Mouse (Mus musculus): ENCODE data around the gene Zscan22. TPM values are rescaled to one million over a fixed set of nuclear protein-coding genes. Genes with fewer than 3 reads are reported as not detected.
"Not testable (repeated sequence)": the region's sequence is repeated elsewhere in the genome, so short reads cannot be mapped to it uniquely, and the experiment has no call there.

Zscan22 gene
- polyA plus RNA-seq, 1 experiment, result 6.5 TPM

DNA sequence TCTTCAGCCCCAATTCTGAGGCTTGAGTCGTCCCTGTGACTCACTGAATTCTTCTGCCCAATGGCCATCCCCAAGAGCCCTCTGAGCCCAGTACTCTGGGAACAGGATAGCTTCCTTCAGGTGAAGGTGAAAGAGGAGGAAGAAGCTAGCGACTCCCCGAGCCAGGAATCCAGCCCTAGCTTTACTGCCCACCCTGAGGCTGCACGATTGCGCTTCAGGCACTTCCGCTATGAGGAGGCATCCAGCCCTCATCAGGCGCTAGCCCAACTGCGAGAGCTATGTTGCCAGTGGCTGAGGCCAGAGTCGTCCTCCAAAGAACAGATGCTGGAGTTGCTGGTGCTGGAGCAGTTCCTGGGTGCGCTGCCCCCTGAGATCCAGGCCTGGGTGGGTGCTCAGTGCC, 6.0 kb downstream of the Zscan22 start:
- Histone ChIP-seq H3K27ac (ENCODE audit: insufficient read depth, low read depth, low read length) (no peak overlapping the region), H3K4me1 (ENCODE audit: control insufficient read depth, insufficient read depth, low read length) (peaks cover 1% of the 10 kb centered on the region), H3K4me3 (ENCODE audit: insufficient read depth, low read length) (no peak overlapping the region)
- TF ChIP-seq CTCF (IDR thresholded peaks at IDR 0.05; ENCODE audit: low read depth, low read length) (no peak), POLR2A (IDR thresholded peaks at IDR 0.05; ENCODE audit: borderline replicate concordance, low read depth, low read length) (no peak)

DNA sequence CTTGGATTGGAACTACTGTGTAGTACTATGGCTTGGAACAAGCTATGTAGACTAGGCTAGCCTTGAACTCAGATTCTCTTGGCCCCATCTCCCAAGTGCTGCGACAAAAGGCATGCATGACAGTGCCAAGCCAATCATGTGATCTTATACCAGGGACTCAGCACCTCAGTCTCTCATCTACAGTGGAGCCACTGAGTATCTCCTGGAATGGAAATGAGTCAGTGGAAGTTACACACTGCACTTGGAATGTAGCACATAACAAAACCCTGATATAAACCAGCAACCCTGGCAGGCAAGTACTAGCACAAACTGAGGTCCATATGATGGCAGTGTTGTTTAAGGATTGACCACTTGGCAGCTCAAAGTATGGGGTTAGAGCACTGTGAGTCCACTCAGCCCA, 7.5 kb downstream of the Zscan22 start:
- peaks cover 3% of the 10 kb centered on the region; the same call in 1 of the 2 replicates for H3K4me1 ChIP-seq (ENCODE audit: control insufficient read depth, insufficient read depth, low read length)
- H3K27ac ChIP-seq (ENCODE audit: insufficient read depth, low read depth, low read length), result no peak overlapping the region
- H3K4me3 ChIP-seq (ENCODE audit: insufficient read depth, low read length), result no peak overlapping the region
- TF ChIP-seq CTCF (IDR thresholded peaks at IDR 0.05; ENCODE audit: low read depth, low read length), result no peak
- no peak for TF ChIP-seq POLR2A (IDR thresholded peaks at IDR 0.05; ENCODE audit: borderline replicate concordance, low read depth, low read length)

DNA sequence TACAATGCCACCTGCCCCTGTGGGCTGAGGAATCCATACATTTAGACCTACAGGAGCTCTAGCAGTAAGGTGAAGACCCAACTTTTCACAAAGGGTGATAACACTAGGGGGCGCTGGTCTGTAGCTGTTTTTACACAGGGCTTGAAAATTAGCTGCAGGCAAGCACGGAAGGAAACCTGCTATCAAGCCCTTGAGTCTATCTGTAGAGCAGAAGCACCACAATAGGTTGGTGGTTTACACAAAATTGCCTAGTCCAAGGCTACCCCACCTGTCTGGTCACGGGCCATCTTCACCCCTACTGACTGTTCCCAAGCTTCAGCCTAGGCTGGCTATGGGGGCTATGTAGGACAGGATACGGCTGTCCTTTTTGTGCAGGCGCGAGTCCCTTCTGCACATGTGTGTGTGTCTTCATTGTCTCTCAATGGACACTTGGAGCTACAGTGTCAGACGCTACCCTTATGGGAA, 11.9 kb downstream of the Zscan22 start:
- H3K4me1 ChIP-seq (ENCODE audit: control insufficient read depth, insufficient read depth, low read length), result peaks cover 3% of the 10 kb centered on the region; the same call in 1 of the 2 replicates
- 0 out of 2 replicates have a peak overlapping the region, but pooled peaks have one; percentile 57 for H3K27ac ChIP-seq (ENCODE audit: insufficient read depth, low read depth, low read length)
- TF ChIP-seq CTCF (IDR thresholded peaks at IDR 0.05; ENCODE audit: low read depth, low read length) (peak; percentile 20; the same call in 1 of the 2 replicates), POLR2A (IDR thresholded peaks at IDR 0.05; ENCODE audit: borderline replicate concordance, low read depth, low read length) (no peak)
- peak overlapping the region; percentile 49 for H3K4me3 ChIP-seq (ENCODE audit: insufficient read depth, low read length)

DNA sequence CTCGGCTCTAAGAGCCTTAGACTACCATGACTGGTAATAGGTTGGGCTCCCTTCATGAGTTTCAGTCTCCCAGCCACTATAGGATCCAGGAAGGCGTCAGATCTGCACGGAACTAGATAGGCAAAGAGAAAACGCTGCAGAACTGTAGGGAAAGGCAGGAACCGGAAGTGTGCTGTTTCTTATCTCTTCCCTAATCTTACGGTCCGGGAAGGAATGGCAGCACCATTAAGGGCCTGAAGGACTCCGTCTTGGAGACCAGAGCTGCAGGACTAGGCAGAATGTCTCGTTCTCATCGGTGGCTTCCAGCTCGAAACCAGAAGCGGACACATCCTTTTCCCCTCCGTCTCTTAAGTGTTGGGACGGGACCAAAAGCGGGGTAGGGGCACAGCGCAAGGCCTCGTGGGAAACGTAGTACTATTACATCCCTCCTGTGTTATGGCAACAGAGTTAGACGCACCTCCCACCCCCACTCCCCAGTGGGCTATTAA, 12.6 kb downstream of the Zscan22 start:
- peak overlapping the region; percentile 57 for H3K27ac ChIP-seq (ENCODE audit: insufficient read depth, low read depth, low read length)
- peak overlapping the region; percentile 49 for H3K4me3 ChIP-seq (ENCODE audit: insufficient read depth, low read length)
- peaks cover 3% of the 10 kb centered on the region; the same call in 1 of the 2 replicates for H3K4me1 ChIP-seq (ENCODE audit: control insufficient read depth, insufficient read depth, low read length)
- TF ChIP-seq POLR2A (IDR thresholded peaks at IDR 0.05; ENCODE audit: borderline replicate concordance, low read depth, low read length) (no peak), CTCF (IDR thresholded peaks at IDR 0.05; ENCODE audit: low read depth, low read length) (no peak)

DNA sequence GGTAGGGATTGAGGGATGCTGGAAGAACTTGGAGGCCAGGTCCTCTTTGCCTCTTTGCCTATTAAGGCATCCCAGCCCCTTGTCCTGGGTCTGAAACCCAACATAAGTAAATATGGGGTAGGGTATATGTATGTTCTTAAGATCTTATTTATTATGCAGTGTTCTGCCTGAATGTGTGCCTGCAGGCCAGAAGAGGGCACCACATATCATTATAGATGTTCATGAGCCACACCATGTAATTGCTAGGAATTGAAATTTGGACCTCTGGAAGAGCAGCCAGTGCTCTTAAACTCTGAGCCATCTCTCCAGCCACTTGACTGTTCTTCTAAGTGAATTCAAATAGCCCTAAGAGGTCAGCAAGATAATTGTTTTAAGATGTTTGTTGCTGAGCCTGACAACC, 15.9 kb downstream of the Zscan22 start:
- no peak overlapping the region for H3K27ac ChIP-seq (ENCODE audit: insufficient read depth, low read depth, low read length)
- no peak overlapping the region for H3K4me3 ChIP-seq (ENCODE audit: insufficient read depth, low read length)
- H3K4me1 ChIP-seq (ENCODE audit: control insufficient read depth, insufficient read depth, low read length), result peaks cover 3% of the 10 kb centered on the region; the same call in 1 of the 2 replicates
- TF ChIP-seq CTCF (IDR thresholded peaks at IDR 0.05; ENCODE audit: low read depth, low read length) (no peak), POLR2A (IDR thresholded peaks at IDR 0.05; ENCODE audit: borderline replicate concordance, low read depth, low read length) (no peak)

DNA sequence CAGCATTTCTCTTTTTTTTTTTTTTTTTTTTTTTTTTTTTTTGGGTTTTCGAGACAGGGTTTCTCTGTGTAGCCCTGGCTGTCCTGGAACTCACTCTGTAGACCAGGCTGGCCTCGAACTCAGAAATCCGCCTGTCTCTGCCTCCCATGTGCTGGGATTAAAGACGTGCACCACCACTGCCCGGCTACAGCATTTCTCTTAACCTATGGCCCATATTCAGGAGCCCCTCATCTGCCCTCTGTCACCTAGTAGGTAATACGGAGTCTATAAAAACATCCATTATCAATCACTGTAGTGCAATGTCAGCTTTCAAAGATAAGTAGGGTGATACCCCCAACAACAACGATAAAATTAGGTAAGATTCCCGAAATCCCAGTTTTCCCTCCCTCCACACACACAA, 22.9 kb downstream of the Zscan22 start:
- H3K4me3 ChIP-seq (ENCODE audit: insufficient read depth, low read length); H3K4me1 ChIP-seq (ENCODE audit: control insufficient read depth, insufficient read depth, low read length); H3K27ac ChIP-seq (ENCODE audit: insufficient read depth, low read depth, low read length): not testable (repeated sequence)

DNA sequence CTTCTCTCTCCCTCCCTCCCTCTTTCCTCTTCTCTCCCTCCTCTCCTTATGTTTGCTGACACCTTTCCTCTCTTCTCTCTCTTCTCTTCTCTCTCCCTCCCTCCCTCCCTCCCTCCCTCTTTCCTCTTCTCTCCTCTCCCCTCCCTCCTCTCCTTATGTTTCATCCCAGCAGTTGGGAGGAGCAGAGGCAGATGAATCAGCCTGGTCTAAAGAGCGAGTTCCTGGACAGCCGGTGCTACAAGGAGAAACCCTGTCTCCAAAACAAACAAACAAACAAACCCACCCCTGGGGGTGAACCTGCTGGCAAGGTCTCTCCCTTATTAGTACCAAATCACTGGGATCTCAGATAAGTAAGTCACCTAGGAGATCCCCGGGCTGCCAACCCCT, 23.7 kb downstream of the Zscan22 start:
- TF ChIP-seq POLR2A (IDR thresholded peaks at IDR 0.05; ENCODE audit: borderline replicate concordance, low read depth, low read length), result no peak
- no peak for TF ChIP-seq CTCF (IDR thresholded peaks at IDR 0.05; ENCODE audit: low read depth, low read length)
- H3K4me1 ChIP-seq (ENCODE audit: control insufficient read depth, insufficient read depth, low read length), result peaks cover 3% of the 10 kb centered on the region; the same call in 1 of the 2 replicates
- peak overlapping the region; percentile 74 for H3K4me3 ChIP-seq (ENCODE audit: insufficient read depth, low read length)
- H3K27ac ChIP-seq (ENCODE audit: insufficient read depth, low read depth, low read length), result peak overlapping the region; percentile 95

DNA sequence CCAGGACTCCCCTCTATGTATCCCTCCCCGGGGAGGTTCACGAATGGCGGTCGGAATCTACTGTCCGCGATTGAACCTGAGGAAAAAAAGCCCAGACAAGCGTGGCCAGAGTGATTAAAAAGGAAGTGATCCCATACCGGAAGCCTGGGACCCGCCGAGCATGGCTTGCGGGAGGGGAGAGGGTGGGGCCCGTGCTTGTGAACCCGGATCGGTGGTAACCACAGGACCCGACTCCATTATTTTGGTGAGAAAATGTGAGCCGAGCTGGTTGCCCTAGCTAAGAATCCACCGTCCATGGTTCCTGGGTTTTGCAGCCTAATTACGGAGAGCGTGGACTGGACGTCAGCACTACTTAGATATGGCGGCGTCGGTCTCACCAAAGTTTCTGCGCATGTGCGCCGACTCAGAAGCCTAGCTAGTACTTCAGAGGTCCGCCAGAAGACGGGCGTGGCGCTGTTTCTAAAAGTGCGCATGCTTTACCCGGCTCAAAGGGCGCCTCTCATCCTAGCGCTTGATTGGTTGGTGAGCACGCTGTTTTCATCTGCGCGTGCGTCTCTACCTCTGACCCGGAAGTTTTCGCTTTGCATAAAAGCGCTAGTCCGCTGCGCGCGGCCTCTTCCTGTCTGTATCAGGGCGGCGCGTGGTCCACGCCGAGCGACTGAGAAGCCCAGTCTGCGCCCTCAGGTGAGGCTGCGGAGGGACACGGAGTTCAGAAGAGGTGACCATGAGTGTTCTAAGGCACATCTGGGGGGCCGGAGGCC, 24.3 kb downstream of the Zscan22 start, which contains the start of gene Rps5:
Rps5 (plus strand) TSS at position 586 of the 761 bp plus-strand sequence.
- Histone ChIP-seq H3K27ac (ENCODE audit: insufficient read depth, low read depth, low read length) (peak within 1 kb of the TSS; percentile 95), H3K4me1 (ENCODE audit: control insufficient read depth, insufficient read depth, low read length) (peaks cover 3% of the 10 kb centered on the region; the same call in 1 of the 2 replicates), H3K4me3 (ENCODE audit: insufficient read depth, low read length) (peak within 1 kb of the TSS; percentile 95)
- peak; percentile 72 for TF ChIP-seq POLR2A (IDR thresholded peaks at IDR 0.05; ENCODE audit: borderline replicate concordance, low read depth, low read length)
- TF ChIP-seq CTCF (IDR thresholded peaks at IDR 0.05; ENCODE audit: low read depth, low read length), result 0 out of 2 replicates have a peak, but pooled peaks have one; percentile 14

DNA sequence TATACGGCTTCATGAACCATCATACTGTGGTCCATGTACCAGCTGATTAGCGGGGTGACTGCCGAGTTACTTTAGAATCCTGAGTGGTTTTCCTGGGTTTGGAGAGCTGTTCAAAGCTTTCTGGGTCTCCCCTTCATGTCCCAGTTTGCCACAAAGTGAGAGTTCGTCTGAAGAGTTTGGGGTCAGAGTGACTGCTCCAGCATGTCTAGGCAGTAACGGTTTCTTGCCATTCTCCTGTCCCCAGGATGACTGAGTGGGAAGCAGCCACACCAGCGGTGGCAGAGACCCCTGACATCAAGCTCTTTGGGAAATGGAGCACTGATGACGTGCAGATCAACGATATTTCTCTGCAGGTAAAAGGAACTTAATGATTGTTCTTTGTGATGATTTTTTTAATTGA, 25.1 kb downstream of the Zscan22 start:
- H3K27ac ChIP-seq (ENCODE audit: insufficient read depth, low read depth, low read length), result peak overlapping the region; percentile 62
- H3K4me1 ChIP-seq (ENCODE audit: control insufficient read depth, insufficient read depth, low read length), result peaks cover 3% of the 10 kb centered on the region; the same call in 1 of the 2 replicates
- H3K4me3 ChIP-seq (ENCODE audit: insufficient read depth, low read length), result peak overlapping the region; percentile 95
- TF ChIP-seq POLR2A (IDR thresholded peaks at IDR 0.05; ENCODE audit: borderline replicate concordance, low read depth, low read length) (no peak), CTCF (IDR thresholded peaks at IDR 0.05; ENCODE audit: low read depth, low read length) (no peak)

DNA sequence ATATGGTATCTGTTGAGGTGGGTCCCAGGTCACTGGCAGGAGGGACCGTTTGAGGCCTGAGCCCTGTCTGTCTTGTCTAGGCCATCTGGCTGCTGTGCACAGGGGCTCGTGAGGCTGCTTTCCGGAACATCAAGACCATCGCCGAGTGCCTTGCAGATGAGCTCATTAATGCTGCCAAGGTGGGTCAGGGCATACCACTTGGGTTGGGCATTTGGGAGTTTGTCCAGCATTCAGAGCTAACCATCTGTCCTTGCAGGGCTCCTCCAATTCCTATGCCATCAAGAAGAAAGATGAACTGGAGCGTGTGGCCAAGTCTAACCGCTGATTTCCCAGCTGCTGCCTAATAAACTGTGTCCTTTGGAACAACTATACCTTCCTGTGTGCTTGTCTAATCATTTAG, 28.7 kb downstream of the Zscan22 start:
- no peak overlapping the region for H3K27ac ChIP-seq (ENCODE audit: insufficient read depth, low read depth, low read length)
- H3K4me3 ChIP-seq (ENCODE audit: insufficient read depth, low read length), result no peak overlapping the region
- no peak for TF ChIP-seq CTCF (IDR thresholded peaks at IDR 0.05; ENCODE audit: low read depth, low read length)
- no peak for TF ChIP-seq POLR2A (IDR thresholded peaks at IDR 0.05; ENCODE audit: borderline replicate concordance, low read depth, low read length)
- no peaks in the 10 kb centered on the region for H3K4me1 ChIP-seq (ENCODE audit: control insufficient read depth, insufficient read depth, low read length)
